Comparison of ENCODE assay signal across 8 mouse cellular contexts in genomic region chr9:78587218-78587883, GRCm38 (mm10). TPM values are rescaled to one million over a fixed set of nuclear protein-coding genes. Genes with fewer than 3 reads are reported as not detected.
DNase-seq lines count a peak whose midpoint lies in the region; ATAC-seq and TF ChIP-seq lines count a peak whose summit lies in the region.

No protein-coding gene starts in this region.

- no peak for TF ChIP-seq EP300 in heart, adult 2 months (IDR thresholded peaks at IDR 0.05; ENCODE audit: insufficient read depth, low read depth, low read length)

- H3K4me2 ChIP-seq in embryonic facial prominence, embryonic 13.5 days, result peak overlapping the region; percentile 66
- H3K4me2 ChIP-seq in lung, embryonic 16.5 days (ENCODE audit: low read depth, low read length), result peak overlapping the region; percentile 77

- peak overlapping the region; percentile 57 for H3K4me3 ChIP-seq in heart, adult 2 months
- H3K4me3 ChIP-seq in embryonic facial prominence, embryonic 13.5 days, result peak overlapping the region; percentile 70
- H3K4me3 ChIP-seq in lung, embryonic 16.5 days (ENCODE audit: low read length), result peak overlapping the region; percentile 56
- H3K4me3 ChIP-seq in olfactory bulb, adult 2 months (ENCODE audit: insufficient read depth, low read depth, low read length), result peak overlapping the region; percentile 72

- peak; percentile 39 for ATAC-seq in embryonic facial prominence, embryonic 13.5 days (ENCODE audit: insufficient number of reproducible peaks, insufficient read depth, low FRiP score, low TSS enrichment, low read depth)
- peak; percentile 26 for ATAC-seq in inflammation-experienced regulatory T-cells, adult 6 months
- peak; percentile 46 for ATAC-seq in lung, embryonic 16.5 days (ENCODE audit: low read depth)

- H3K4me1 ChIP-seq in heart, adult 2 months (ENCODE audit: control insufficient read depth, insufficient read depth, low read length), result no peaks in the 10 kb centered on the region
- peaks cover 23% of the 10 kb centered on the region for H3K4me1 ChIP-seq in embryonic facial prominence, embryonic 13.5 days
- peaks cover 9% of the 10 kb centered on the region; the same call in 1 of the 2 replicates for H3K4me1 ChIP-seq in lung, embryonic 16.5 days (replicated peaks; ENCODE audit: control insufficient read depth, insufficient read depth, low read length)
- peaks cover 4% of the 10 kb centered on the region for H3K4me1 ChIP-seq in olfactory bulb, adult 2 months (ENCODE audit: control insufficient read depth, insufficient read depth, low read length)

- WGBS in heart, adult 2 months, result 1% methylated on average over 31 of the region's 31 CpGs
- 2% methylated on average over 31 of the region's 31 CpGs for WGBS in embryonic facial prominence, embryonic 13.5 days
- WGBS in lung, embryonic 16.5 days, result 1% methylated on average over 31 of the region's 31 CpGs
- 1% methylated on average over 31 of the region's 31 CpGs for WGBS in olfactory bulb, adult 2 months

- H3K9me3 ChIP-seq in embryonic facial prominence, embryonic 13.5 days, result no peaks in the 10 kb centered on the region
- H3K9me3 ChIP-seq in lung, embryonic 16.5 days (ENCODE audit: control insufficient read depth, low read length), result no peaks in the 10 kb centered on the region

- TF ChIP-seq CTCF in heart, adult 2 months (IDR thresholded peaks at IDR 0.05), result peak; percentile 31
- 0 out of 2 replicates have a peak, but pooled peaks have one; percentile 22 for TF ChIP-seq CTCF in olfactory bulb, adult 2 months (IDR thresholded peaks at IDR 0.05; ENCODE audit: insufficient read depth, low read depth, low read length)

- H3K36me3 ChIP-seq in heart, adult 2 months (ENCODE audit: control insufficient read depth, insufficient read depth, low read length), result no peaks in the 10 kb centered on the region
- H3K36me3 ChIP-seq in embryonic facial prominence, embryonic 13.5 days, result peaks cover 14% of the 10 kb centered on the region
- H3K36me3 ChIP-seq in lung, embryonic 16.5 days (ENCODE audit: control insufficient read depth, insufficient read depth, low read length), result no peaks in the 10 kb centered on the region

- peak overlapping the region; percentile 79 for H3K9ac ChIP-seq in heart, adult 2 months (ENCODE audit: low read depth, low read length)
- H3K9ac ChIP-seq in embryonic facial prominence, embryonic 13.5 days, result peak overlapping the region; percentile 79
- H3K9ac ChIP-seq in lung, embryonic 16.5 days (ENCODE audit: low read length), result peak overlapping the region; percentile 78

- no peak for TF ChIP-seq POLR2A in heart, adult 2 months (IDR thresholded peaks at IDR 0.05; ENCODE audit: insufficient read depth, low read depth, low read length)
- no peak for TF ChIP-seq POLR2A in olfactory bulb, adult 2 months (IDR thresholded peaks at IDR 0.05; ENCODE audit: insufficient read depth, low read depth, low read length)

- H3K79me2 ChIP-seq in heart, adult 2 months (replicated peaks; ENCODE audit: control insufficient read depth, insufficient read depth, low read length), result no peaks in the 10 kb centered on the region

- peak overlapping the region; percentile 61 for H3K27ac ChIP-seq in heart, adult 2 months
- H3K27ac ChIP-seq in embryonic facial prominence, embryonic 13.5 days, result peak overlapping the region; percentile 86
- peak overlapping the region; percentile 18 for H3K27ac ChIP-seq in lung, embryonic 16.5 days (ENCODE audit: low read length)
- H3K27ac ChIP-seq in olfactory bulb, adult 2 months (ENCODE audit: insufficient read depth, low read depth, low read length), result no peak overlapping the region

- DNase-seq in heart, adult 2 months, result no peak
- no peak for DNase-seq in heart, adult 9 months (ENCODE audit: low spot score in 2 of 2)
- peak; percentile 54 for DNase-seq in ES-CJ7 (ENCODE audit: low read depth, low spot score)
- no peak for DNase-seq in spleen, adult 12 weeks (ENCODE audit: low spot score)

- intact Hi-C loops in heart, adult 2 months (cut with DNase I), result no loop called here

- H3K27me3 ChIP-seq in heart, adult 2 months (ENCODE audit: control insufficient read depth, insufficient read depth, low read length), result no peaks in the 10 kb centered on the region
- no peaks in the 10 kb centered on the region for H3K27me3 ChIP-seq in embryonic facial prominence, embryonic 13.5 days
- H3K27me3 ChIP-seq in lung, embryonic 16.5 days (ENCODE audit: control insufficient read depth, insufficient read depth, low read depth, low read length), result no peaks in the 10 kb centered on the region

RNA-seq across cellular contexts. Expression of gene Slc17a5, which starts 0.5 kb away (rescaled TPM):
- total RNA-seq in heart, adult 2 months (2021), result 1 to 10 TPM; 3.8 to 4.9 TPM
- 5.1 TPM in 2 replicates for polyA plus RNA-seq in heart, adult 2 months (2012; rRNA removed)
- 22.7 and 23.3 TPM in 2 replicates for polyA plus RNA-seq in embryonic facial prominence, embryonic 13.5 days (2015; fragmentation: Nextera tagmentation; extraction: Ambion mirVana)
- 10 to 100 TPM in 2 of 3 experiments, 1 to 10 TPM in 1; 8.2 to 12.0 (median 11.3) TPM for polyA plus RNA-seq in inflammation-experienced regulatory T-cells, adult 6 months (2017; shearing (Covaris generic))
- polyA plus RNA-seq in lung, embryonic 16.5 days (2015; fragmentation: Nextera tagmentation; extraction: Ambion mirVana), result 14.9 and 16.2 TPM in 2 replicates
- not detected in 2 replicates for polyA plus RNA-seq in olfactory bulb, adult 2 months (2012; ENCODE audit: insufficient read depth, insufficient read length, low replicate concordance, missing spikeins)

RNA-seq across cellular contexts. Expression of gene Cd109, which starts 28.0 kb away (rescaled TPM):
- total RNA-seq in heart, adult 2 months (2021), result under 1 TPM; 0.77 to 0.89 TPM
- 0.88 and 1.3 TPM in 2 replicates for polyA plus RNA-seq in heart, adult 2 months (2012; rRNA removed)
- 13.1 and 14.0 TPM in 2 replicates for polyA plus RNA-seq in embryonic facial prominence, embryonic 13.5 days (2015; fragmentation: Nextera tagmentation; extraction: Ambion mirVana)
- 1 to 10 TPM in 1 of 3 experiments, under 1 TPM in 2; 0.16 to 1.3 (median 0.39) TPM for polyA plus RNA-seq in inflammation-experienced regulatory T-cells, adult 6 months (2017; shearing (Covaris generic))
- 10.6 and 10.7 TPM in 2 replicates for polyA plus RNA-seq in lung, embryonic 16.5 days (2015; fragmentation: Nextera tagmentation; extraction: Ambion mirVana)
- polyA plus RNA-seq in olfactory bulb, adult 2 months (2012; ENCODE audit: insufficient read depth, insufficient read length, low replicate concordance, missing spikeins), result not detected in 2 replicates
